Mouse (Mus musculus): ENCODE data around the gene Dync1li1. TPM values are rescaled to one million over a fixed set of nuclear protein-coding genes. Genes with fewer than 3 reads are reported as not detected.

The Dync1li1 gene
- polyA plus RNA-seq, 1 experiment from 2014 or later: 67.8 TPM

GRCm38 (mm10) chr9:114650938-114651634, 37.5 kb upstream of the Dync1li1 start:
- ATAC-seq (replicated peaks; ENCODE audit: insufficient number of reproducible peaks, low FRiP score, low TSS enrichment, low read depth) (no peak), DNase-seq (ENCODE audit: low spot score) (no peak)
- Histone ChIP-seq H3K4me1 (ENCODE audit: control insufficient read depth, insufficient read depth, low read length) (no peaks in the 10 kb centered on the region), H3K9me3 (replicated peaks; ENCODE audit: control insufficient read depth, low read length) (no peaks in the 10 kb centered on the region), H3K27ac (replicated peaks; ENCODE audit: low read depth, low read length) (no peak overlapping the region), H3K36me3 (replicated peaks; ENCODE audit: control insufficient read depth, insufficient read depth, low read depth, low read length) (no peaks in the 10 kb centered on the region), H3K4me2 (ENCODE audit: low read depth, low read length) (no peak overlapping the region), H3K4me3 (ENCODE audit: low read depth, low read length) (no peak overlapping the region), H3K9ac (replicated peaks; ENCODE audit: low read length) (no peak overlapping the region), H3K27me3 (ENCODE audit: control insufficient read depth, insufficient read depth, low read length) (no peaks in the 10 kb centered on the region)
- WGBS: 59% methylated on average over 21 of the region's 21 CpGs

- Histone ChIP-seq H3K27me3 (ENCODE audit: control insufficient read depth, insufficient read depth, low read length) (no peaks in the 10 kb centered on the region), H3K27ac (replicated peaks; ENCODE audit: low read depth, low read length) (no peak overlapping the region), H3K9ac (replicated peaks; ENCODE audit: low read length) (no peak overlapping the region), H3K36me3 (replicated peaks; ENCODE audit: control insufficient read depth, insufficient read depth, low read depth, low read length) (no peaks in the 10 kb centered on the region), H3K4me1 (ENCODE audit: control insufficient read depth, insufficient read depth, low read length) (no peaks in the 10 kb centered on the region), H3K4me3 (ENCODE audit: low read depth, low read length) (no peak overlapping the region), H3K9me3 (replicated peaks; ENCODE audit: control insufficient read depth, low read length) (no peaks in the 10 kb centered on the region), H3K4me2 (ENCODE audit: low read depth, low read length) (no peak overlapping the region)
- no peak for DNase-seq (ENCODE audit: low spot score)
- ATAC-seq (replicated peaks; ENCODE audit: insufficient number of reproducible peaks, low FRiP score, low TSS enrichment, low read depth): no peak
- 80% methylated on average over 4 of the region's 4 CpGs for WGBS
Measured at GRCm38 (mm10) chr9:114655356-114655755, 33.2 kb upstream of the Dync1li1 start.

GRCm38 (mm10) chr9:114656701-114657100, 31.9 kb upstream of the Dync1li1 start:
- Histone ChIP-seq H3K4me1 (ENCODE audit: control insufficient read depth, insufficient read depth, low read length) (no peaks in the 10 kb centered on the region), H3K27me3 (ENCODE audit: control insufficient read depth, insufficient read depth, low read length) (no peaks in the 10 kb centered on the region), H3K9me3 (replicated peaks; ENCODE audit: control insufficient read depth, low read length) (no peaks in the 10 kb centered on the region), H3K9ac (replicated peaks; ENCODE audit: low read length) (no peak overlapping the region), H3K27ac (replicated peaks; ENCODE audit: low read depth, low read length) (no peak overlapping the region), H3K4me3 (ENCODE audit: low read depth, low read length) (no peak overlapping the region), H3K36me3 (replicated peaks; ENCODE audit: control insufficient read depth, insufficient read depth, low read depth, low read length) (no peaks in the 10 kb centered on the region), H3K4me2 (ENCODE audit: low read depth, low read length) (no peak overlapping the region)
- ATAC-seq (replicated peaks; ENCODE audit: insufficient number of reproducible peaks, low FRiP score, low TSS enrichment, low read depth): no peak
- WGBS: 76% methylated on average over 3 of the region's 3 CpGs
- DNase-seq (ENCODE audit: low spot score): no peak

- no peak overlapping the region for H3K9ac ChIP-seq (replicated peaks; ENCODE audit: low read length)
- no peak for ATAC-seq (replicated peaks; ENCODE audit: insufficient number of reproducible peaks, low FRiP score, low TSS enrichment, low read depth)
- H3K4me1 ChIP-seq (ENCODE audit: control insufficient read depth, insufficient read depth, low read length): no peaks in the 10 kb centered on the region
- no peaks in the 10 kb centered on the region for H3K36me3 ChIP-seq (replicated peaks; ENCODE audit: control insufficient read depth, insufficient read depth, low read depth, low read length)
- no peak overlapping the region for H3K4me2 ChIP-seq (ENCODE audit: low read depth, low read length)
- H3K27me3 ChIP-seq (ENCODE audit: control insufficient read depth, insufficient read depth, low read length): no peaks in the 10 kb centered on the region
- no peak overlapping the region for H3K27ac ChIP-seq (replicated peaks; ENCODE audit: low read depth, low read length)
- no peaks in the 10 kb centered on the region for H3K9me3 ChIP-seq (replicated peaks; ENCODE audit: control insufficient read depth, low read length)
- WGBS: 79% methylated on average over 6 of the region's 6 CpGs
- no peak overlapping the region for H3K4me3 ChIP-seq (ENCODE audit: low read depth, low read length)
- no peak for DNase-seq (ENCODE audit: low spot score)
Measured at GRCm38 (mm10) chr9:114660506-114660905, 28.1 kb upstream of the Dync1li1 start.

GRCm38 (mm10) chr9:114660983-114661382, 27.6 kb upstream of the Dync1li1 start:
- WGBS: 77% methylated on average over 6 of the region's 6 CpGs
- DNase-seq (ENCODE audit: low spot score) (no peak), ATAC-seq (replicated peaks; ENCODE audit: insufficient number of reproducible peaks, low FRiP score, low TSS enrichment, low read depth) (no peak)
- Histone ChIP-seq H3K4me2 (ENCODE audit: low read depth, low read length) (no peak overlapping the region), H3K9ac (replicated peaks; ENCODE audit: low read length) (no peak overlapping the region), H3K4me1 (ENCODE audit: control insufficient read depth, insufficient read depth, low read length) (no peaks in the 10 kb centered on the region), H3K27me3 (ENCODE audit: control insufficient read depth, insufficient read depth, low read length) (no peaks in the 10 kb centered on the region), H3K36me3 (replicated peaks; ENCODE audit: control insufficient read depth, insufficient read depth, low read depth, low read length) (no peaks in the 10 kb centered on the region), H3K9me3 (replicated peaks; ENCODE audit: control insufficient read depth, low read length) (no peaks in the 10 kb centered on the region), H3K27ac (replicated peaks; ENCODE audit: low read depth, low read length) (no peak overlapping the region), H3K4me3 (ENCODE audit: low read depth, low read length) (no peak overlapping the region)

GRCm38 (mm10) chr9:114661991-114662390, 26.6 kb upstream of the Dync1li1 start:
- WGBS: 57% methylated on average over 7 of the region's 7 CpGs

GRCm38 (mm10) chr9:114663782-114664181, 24.8 kb upstream of the Dync1li1 start:
- Histone ChIP-seq H3K4me3 (ENCODE audit: low read depth, low read length) (no peak overlapping the region), H3K9ac (replicated peaks; ENCODE audit: low read length) (no peak overlapping the region), H3K27ac (replicated peaks; ENCODE audit: low read depth, low read length) (no peak overlapping the region), H3K9me3 (replicated peaks; ENCODE audit: control insufficient read depth, low read length) (no peaks in the 10 kb centered on the region), H3K27me3 (ENCODE audit: control insufficient read depth, insufficient read depth, low read length) (no peaks in the 10 kb centered on the region), H3K36me3 (replicated peaks; ENCODE audit: control insufficient read depth, insufficient read depth, low read depth, low read length) (no peaks in the 10 kb centered on the region), H3K4me1 (ENCODE audit: control insufficient read depth, insufficient read depth, low read length) (no peaks in the 10 kb centered on the region), H3K4me2 (ENCODE audit: low read depth, low read length) (no peak overlapping the region)
- DNase-seq (ENCODE audit: low spot score): no peak
- no peak for ATAC-seq (replicated peaks; ENCODE audit: insufficient number of reproducible peaks, low FRiP score, low TSS enrichment, low read depth)
- 88% methylated on average over 11 of the region's 11 CpGs for WGBS

More at GRCm38 (mm10) chr9:114661991-114662390, 26.6 kb upstream of the Dync1li1 start:
- Histone ChIP-seq H3K4me2 (ENCODE audit: low read depth, low read length) (no peak overlapping the region), H3K4me1 (ENCODE audit: control insufficient read depth, insufficient read depth, low read length) (no peaks in the 10 kb centered on the region), H3K27ac (replicated peaks; ENCODE audit: low read depth, low read length) (no peak overlapping the region), H3K9me3 (replicated peaks; ENCODE audit: control insufficient read depth, low read length) (no peaks in the 10 kb centered on the region), H3K36me3 (replicated peaks; ENCODE audit: control insufficient read depth, insufficient read depth, low read depth, low read length) (no peaks in the 10 kb centered on the region), H3K4me3 (ENCODE audit: low read depth, low read length) (no peak overlapping the region), H3K9ac (replicated peaks; ENCODE audit: low read length) (no peak overlapping the region), H3K27me3 (ENCODE audit: control insufficient read depth, insufficient read depth, low read length) (no peaks in the 10 kb centered on the region)
- DNase-seq (ENCODE audit: low spot score) (no peak), ATAC-seq (replicated peaks; ENCODE audit: insufficient number of reproducible peaks, low FRiP score, low TSS enrichment, low read depth) (no peak)

GRCm38 (mm10) chr9:114666858-114667257, 21.7 kb upstream of the Dync1li1 start:
- DNase-seq (ENCODE audit: low spot score) (no peak), ATAC-seq (replicated peaks; ENCODE audit: insufficient number of reproducible peaks, low FRiP score, low TSS enrichment, low read depth) (no peak)
- Histone ChIP-seq H3K27ac (replicated peaks; ENCODE audit: low read depth, low read length) (no peak overlapping the region), H3K4me1 (ENCODE audit: control insufficient read depth, insufficient read depth, low read length) (no peaks in the 10 kb centered on the region), H3K9me3 (replicated peaks; ENCODE audit: control insufficient read depth, low read length) (no peaks in the 10 kb centered on the region), H3K4me2 (ENCODE audit: low read depth, low read length) (no peak overlapping the region), H3K9ac (replicated peaks; ENCODE audit: low read length) (no peak overlapping the region), H3K27me3 (ENCODE audit: control insufficient read depth, insufficient read depth, low read length) (no peaks in the 10 kb centered on the region), H3K4me3 (ENCODE audit: low read depth, low read length) (no peak overlapping the region), H3K36me3 (replicated peaks; ENCODE audit: control insufficient read depth, insufficient read depth, low read depth, low read length) (no peaks in the 10 kb centered on the region)
- 86% methylated on average over 10 of the region's 10 CpGs for WGBS

All from embryonic facial prominence, embryonic 11.5 days (tissue).